ENCODE assay signal across 17 mouse cellular contexts in genomic region chr11:100845793-100846192, GRCm38 (mm10). TPM values are rescaled to one million over a fixed set of nuclear protein-coding genes. Genes with fewer than 3 reads are reported as not detected.
DNase-seq lines count a peak whose midpoint lies in the region; ATAC-seq and TF ChIP-seq lines count a peak whose summit lies in the region.
"Had no signal": no experiment of that assay in that cellular context is flagged by ENCODE, and none has a peak within 500 bp of the region (broad histone marks: within the 10 kb centered on the region; RNA-seq: fewer than 3 reads in every experiment).

No protein-coding gene starts in this region.

- DNase-seq in heart, adult 2 months = peak; percentile 29 to 39
- DNase-seq in heart, postnatal 14 days = no peak
- DNase-seq in CD8-positive naive resting alpha-beta T cell, adult 2 months (ENCODE audit: low read depth in 2 of 2, low spot score in 2 of 2) = peak; percentile 69 to 79
- DNase-seq in thymus, postnatal 25 days = peak; percentile 71
- no peak for DNase-seq in ovary, postnatal 10 days (ENCODE audit: low spot score)
- no peak for DNase-seq in layer of hippocampus, adult 9-11 months
- DNase-seq: adrenal gland, postnatal 36 days; cerebellum, adult 2 months; cerebellum, postnatal 36 days; kidney, adult 9 months; kidney, postnatal 25 days; lung, postnatal 4 days; right cerebral cortex, adult 18-20 months; spleen, adult 18-20 months had no signal

- 0 out of 2 replicates have a peak, but pooled peaks have one; percentile 54 for TF ChIP-seq EP300 in heart, adult 2 months (IDR thresholded peaks at IDR 0.05; ENCODE audit: insufficient read depth, low read depth, low read length)

- peak overlapping the region; percentile 24 for H3K27ac ChIP-seq in heart, adult 2 months
- H3K27ac ChIP-seq: forebrain, embryonic 13.5 days; heart, embryonic 15.5 days had no signal

- no peak for TF ChIP-seq POLR2A in heart, adult 2 months (IDR thresholded peaks at IDR 0.05; ENCODE audit: insufficient read depth, low read depth, low read length)

- intact Hi-C loops in heart, adult 2 months (cut with DNase I) = loop anchor here (5.0 kb wide), 1 partner anchor 33 kb away; no protein-coding TSS in a partner anchor
- intact Hi-C loops in heart, postnatal 14 days (cut with DNase I) = no loop called here

- H3K36me3 ChIP-seq in heart, adult 2 months (ENCODE audit: control insufficient read depth, insufficient read depth, low read length) = peaks cover 13% of the 10 kb centered on the region; the same call in 1 of the 2 replicates
- H3K36me3 ChIP-seq: heart, embryonic 15.5 days had no signal

- H3K9ac ChIP-seq in heart, adult 2 months (ENCODE audit: low read depth, low read length) = no peak overlapping the region
- H3K9ac ChIP-seq: forebrain, embryonic 13.5 days; heart, embryonic 15.5 days had no signal

- WGBS in heart, adult 2 months = 35% methylated on average over 6 of the region's 6 CpGs

- peaks cover 9% of the 10 kb centered on the region for H3K79me2 ChIP-seq in heart, adult 2 months (replicated peaks; ENCODE audit: control insufficient read depth, insufficient read depth, low read length)

- H3K4me1 ChIP-seq in heart, adult 2 months (ENCODE audit: control insufficient read depth, insufficient read depth, low read length) = peaks cover 11% of the 10 kb centered on the region

- no peaks in the 10 kb centered on the region for H3K27me3 ChIP-seq in heart, adult 2 months (ENCODE audit: control insufficient read depth, insufficient read depth, low read length)
- H3K27me3 ChIP-seq: forebrain, embryonic 13.5 days; heart, embryonic 15.5 days had no signal

- no peak for TF ChIP-seq CTCF in heart, adult 2 months (IDR thresholded peaks at IDR 0.05)

- peak; percentile 49 for ATAC-seq in inflammation-experienced regulatory T-cells, adult 6 months
- ATAC-seq: forebrain, embryonic 13.5 days had no signal

- H3K4me3 ChIP-seq in heart, adult 2 months = no peak overlapping the region
- H3K4me3 ChIP-seq: forebrain, embryonic 13.5 days; heart, embryonic 15.5 days had no signal

RNA-seq across cellular contexts. Expression of gene Stat5b, which starts 4.7 kb away (rescaled TPM):
- 10 to 100 TPM; 58.6 to 65.2 TPM for total RNA-seq in heart, adult 2 months (2021)
- 35.4 and 50.7 TPM in 2 replicates for polyA plus RNA-seq in heart, adult 2 months (2012; rRNA removed)
- 10 to 100 TPM; 62.4 to 66.5 TPM for total RNA-seq in heart, postnatal 14 days (2021)
- 10 to 100 TPM; 25.2 to 40.4 (median 33.7) TPM for polyA plus RNA-seq in inflammation-experienced regulatory T-cells, adult 6 months (2017; shearing (Covaris generic))

RNA-seq across cellular contexts. Expression of gene Stat5a, which starts 13.4 kb away (rescaled TPM):
- total RNA-seq in heart, adult 2 months (2021) = 10 to 100 TPM; 20.3 to 22.3 TPM
- polyA plus RNA-seq in heart, adult 2 months (2012; rRNA removed) = 24.3 and 26.6 TPM in 2 replicates
- 10 to 100 TPM; 28.1 to 28.7 TPM for total RNA-seq in heart, postnatal 14 days (2021)
- polyA plus RNA-seq in inflammation-experienced regulatory T-cells, adult 6 months (2017; shearing (Covaris generic)) = 10 to 100 TPM; 31.2 to 34.1 (median 31.3) TPM

Comparison
In these comparisons a context has a peak if more than half of its experiments do, and no peak if none do; other contexts are left out.
1. DNase-seq: peak in heart, adult 2 months (2 of 2), CD8-positive naive resting alpha-beta T cell, adult 2 months (2 of 2) and thymus, postnatal 25 days (single experiment); none in heart, postnatal 14 days (0 of 2), ovary, postnatal 10 days (single experiment) and layer of hippocampus, adult 9-11 months (single experiment).